Mouse (Mus musculus) yolk sac, embryonic 10.5 days (tissue): Measurements from ENCODE around the gene Olfr370.
"Not testable (repeated sequence)": the region's sequence is repeated elsewhere in the genome, so short reads cannot be mapped to it uniquely, and the experiment has no call there.

ENCODE experiments used
- DNase-seq: peaks from one replicate; pipeline ENCODE4 v3.0.0-alpha.2; 2017; ENCODE audit warnings: low spot score

Gene Olfr370

GRCm38 (mm10) chr8:83535736-83536135 lies at the start of gene Olfr370:
Olfr370 (plus strand) TSS chr8:83535780.
- no peak for DNase-seq

DNA sequence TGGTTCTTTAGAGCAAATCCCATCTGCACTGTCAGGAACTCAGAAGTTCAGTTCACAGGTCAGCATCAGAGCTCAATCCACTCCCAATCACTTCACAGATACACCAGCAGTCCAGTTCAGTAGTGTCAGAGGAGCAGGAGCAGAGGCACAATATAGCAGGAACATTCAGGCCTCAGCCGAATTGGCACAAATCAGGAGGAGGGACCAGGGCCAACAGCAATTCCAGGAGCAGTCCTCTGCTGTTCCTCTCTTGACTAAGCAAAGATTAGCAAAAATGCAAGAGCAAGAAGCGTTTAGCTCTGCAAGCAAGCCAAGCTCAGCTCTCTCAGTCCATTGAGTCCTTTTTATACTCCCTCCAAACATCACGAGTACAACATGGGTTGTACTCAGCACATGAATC lies 23.9 kb upstream of the Olfr370 start:
- no peak for DNase-seq

DNA sequence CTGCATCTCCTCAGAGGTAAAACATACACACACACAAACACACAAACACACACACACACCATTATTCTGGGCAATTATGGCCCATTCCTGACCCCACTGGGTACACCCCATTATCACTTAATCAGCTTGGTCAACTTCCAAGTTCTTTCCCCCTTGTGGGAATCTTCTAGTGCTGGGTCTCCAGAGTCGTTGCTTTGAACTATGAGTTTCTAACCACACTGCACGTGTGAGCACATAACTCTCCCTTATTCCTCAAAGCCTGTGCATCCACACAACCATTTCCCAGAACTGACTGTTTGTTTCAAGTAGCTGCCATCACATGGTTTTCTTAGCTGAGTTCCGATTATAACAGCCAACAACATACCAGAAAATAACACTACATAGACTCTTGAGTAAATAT lies 15.1 kb upstream of the Olfr370 start:
- DNase-seq = no peak

- not testable (repeated sequence) for DNase-seq
Observed at GRCm38 (mm10) chr8:83520907-83521306, 14.7 kb upstream of the Olfr370 start.

GRCm38 (mm10) chr8:83521310-83521709 lies 14.3 kb upstream of the Olfr370 start:
- DNase-seq = no peak

- DNase-seq = no peak
Observed at GRCm38 (mm10) chr8:83534802-83535201, 778 bp upstream of the Olfr370 start.

DNA sequence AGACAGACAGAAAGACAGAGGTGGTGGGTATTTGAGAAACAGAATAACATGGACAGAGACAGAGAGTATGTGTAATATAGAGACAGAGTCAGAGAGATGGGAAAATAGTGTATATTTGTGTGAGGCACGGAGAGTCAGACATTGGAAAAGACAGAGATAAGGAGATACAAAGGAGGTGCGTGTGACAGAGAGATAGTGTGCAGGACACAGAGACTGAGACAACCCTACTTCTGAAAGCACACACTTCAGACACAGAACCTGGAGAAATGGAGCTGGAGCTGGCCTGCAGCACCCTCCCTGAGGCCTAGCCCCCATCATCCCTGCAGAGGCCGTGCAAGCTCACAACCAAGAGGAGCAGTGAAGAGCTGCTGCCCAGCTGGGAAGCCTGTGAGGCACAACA lies 27.1 kb downstream of the Olfr370 start:
- no peak for DNase-seq

DNA sequence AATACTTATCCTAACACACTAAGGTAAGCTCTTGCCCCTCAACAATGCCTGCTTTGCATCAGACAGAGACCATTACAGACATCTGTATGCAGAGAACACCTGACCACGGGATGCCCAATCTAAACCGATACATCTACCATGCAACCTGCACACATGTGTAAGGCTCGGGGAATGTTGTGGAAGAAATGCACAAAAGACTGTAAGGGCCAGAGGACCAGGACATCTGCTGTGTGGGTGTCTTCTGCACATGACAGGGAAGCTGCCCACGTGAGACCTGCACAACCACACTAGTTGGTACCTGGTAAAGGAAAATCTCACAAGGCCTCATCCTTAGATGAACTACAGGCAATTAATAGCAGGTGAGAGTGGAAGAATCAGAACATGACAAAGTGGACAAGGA lies 27.7 kb downstream of the Olfr370 start:
- DNase-seq = no peak

- DNase-seq = peak; percentile 1
Observed at GRCm38 (mm10) chr8:83565731-83566375, 30.3 kb downstream of the Olfr370 start.

GRCm38 (mm10) chr8:83566469-83567395 lies 31.2 kb downstream of the Olfr370 start, which contains the start of gene Ndufb7:
Ndufb7 (plus strand) TSS chr8:83566671.
- DNase-seq = peak; percentile 92

- peak; percentile 1 for DNase-seq
Observed at GRCm38 (mm10) chr8:83567668-83568067, 32.1 kb downstream of the Olfr370 start.

DNA sequence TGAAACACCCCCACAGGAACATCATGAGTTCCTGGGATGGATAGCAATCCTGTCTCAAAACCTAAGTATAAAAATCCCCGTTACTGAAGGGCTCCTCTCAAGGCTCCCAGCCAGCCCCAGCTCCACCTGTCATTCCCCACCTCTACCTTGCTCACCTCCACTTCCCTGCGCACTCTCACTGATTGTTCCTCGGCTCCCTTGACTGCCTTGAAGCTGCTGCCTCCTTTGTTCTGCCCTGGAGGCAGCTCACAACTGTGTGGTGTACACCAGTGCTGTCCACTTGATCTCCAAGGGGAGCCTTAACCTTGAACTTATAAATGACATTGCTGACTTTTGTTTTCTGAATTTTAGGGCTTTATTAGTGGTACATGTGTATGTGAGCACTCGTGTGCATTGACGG lies 32.5 kb downstream of the Olfr370 start:
- no peak for DNase-seq

DNA sequence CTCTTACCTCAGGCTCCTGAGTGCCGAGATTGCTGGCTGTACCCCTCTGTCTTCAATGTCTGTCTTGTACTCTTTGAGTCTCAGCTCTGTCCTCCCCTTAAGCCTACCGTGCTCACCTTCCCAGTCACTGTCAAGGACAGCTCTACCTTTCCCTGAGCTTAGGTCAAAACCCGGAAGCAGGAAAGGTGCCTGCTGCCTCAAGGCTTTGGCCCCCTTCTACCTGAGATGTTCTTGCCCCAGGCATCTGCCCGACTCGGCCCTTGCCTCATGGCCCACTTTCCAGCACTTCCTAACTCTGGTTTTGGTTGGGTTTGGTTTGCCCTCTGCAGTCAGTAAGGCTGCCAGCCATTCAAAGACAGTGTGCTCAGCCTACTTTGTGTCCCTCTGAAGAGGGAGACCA lies 33.2 kb downstream of the Olfr370 start:
- no peak for DNase-seq

GRCm38 (mm10) chr8:83569165-83569564 lies 33.6 kb downstream of the Olfr370 start:
- DNase-seq = peak; percentile 1

DNA sequence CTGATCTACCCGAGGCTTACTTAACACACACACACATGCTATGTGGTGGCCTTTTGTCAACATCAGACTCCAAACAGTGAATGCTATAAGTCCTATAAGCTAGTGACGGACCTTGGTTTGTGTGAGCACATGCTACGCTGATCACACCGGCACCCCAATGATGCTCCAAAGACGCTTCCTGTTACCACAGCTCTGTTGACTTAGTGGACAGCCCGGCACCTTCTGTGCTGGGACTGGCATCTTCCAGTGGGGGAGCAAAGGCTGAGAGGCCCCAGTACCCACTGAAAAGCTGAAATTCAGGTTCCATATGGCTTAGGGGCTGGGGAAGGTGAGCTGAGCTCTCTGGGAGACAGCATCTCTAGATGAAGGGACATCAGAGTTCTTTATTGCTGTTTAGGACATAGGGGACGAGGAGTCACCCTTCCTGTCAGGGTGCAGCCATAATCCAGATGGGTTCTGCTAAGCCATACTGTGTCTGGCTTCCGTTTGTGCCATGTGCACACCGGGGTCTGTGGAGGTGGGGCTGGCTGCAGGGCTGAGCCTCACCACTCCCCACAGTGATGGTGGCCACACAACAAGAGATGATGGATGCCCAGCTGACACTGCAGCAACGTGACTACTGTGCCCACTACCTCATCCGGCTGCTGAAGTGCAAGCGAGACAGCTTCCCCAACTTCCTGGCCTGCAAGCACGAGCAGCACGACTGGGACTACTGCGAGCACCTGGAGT lies 34.9 kb downstream of the Olfr370 start:
- peak; percentile 1 for DNase-seq

DNA sequence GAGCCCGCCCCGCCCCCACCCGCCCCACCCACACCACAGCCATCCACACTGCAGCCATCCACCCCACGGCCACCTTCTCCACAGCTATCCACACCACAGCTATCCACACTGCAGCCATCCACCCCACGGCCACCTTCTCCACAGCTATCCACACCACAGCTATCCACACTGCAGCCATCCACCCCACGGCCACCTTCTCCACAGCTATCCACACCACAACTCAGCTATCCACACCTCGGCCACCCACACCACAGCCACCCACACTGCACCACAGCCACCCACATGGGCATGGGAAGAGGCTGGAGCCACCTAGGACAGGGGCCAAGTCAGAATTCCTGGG lies 35.4 kb downstream of the Olfr370 start:
- not testable (repeated sequence) for DNase-seq

DNA sequence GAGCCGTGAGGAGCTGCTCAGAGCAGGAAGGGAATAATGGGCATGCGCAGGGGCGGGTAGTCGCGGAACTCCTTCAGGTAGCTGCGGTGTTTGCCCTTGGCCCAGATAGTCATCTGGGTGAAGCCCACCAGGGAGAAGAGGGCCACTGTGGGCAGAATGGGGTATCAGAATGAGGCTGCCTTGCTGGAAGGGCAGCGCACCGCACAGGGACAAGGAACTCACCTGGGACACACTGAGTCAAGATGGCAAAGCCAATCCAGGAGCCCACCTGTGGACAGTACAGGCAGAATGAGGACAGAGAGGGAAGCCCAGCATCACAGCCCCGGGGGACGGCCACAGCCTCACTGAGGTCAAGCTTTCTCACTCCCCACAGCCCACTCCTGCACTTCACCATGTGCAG lies 36.2 kb downstream of the Olfr370 start:
- peak; percentile 1 for DNase-seq

DNA sequence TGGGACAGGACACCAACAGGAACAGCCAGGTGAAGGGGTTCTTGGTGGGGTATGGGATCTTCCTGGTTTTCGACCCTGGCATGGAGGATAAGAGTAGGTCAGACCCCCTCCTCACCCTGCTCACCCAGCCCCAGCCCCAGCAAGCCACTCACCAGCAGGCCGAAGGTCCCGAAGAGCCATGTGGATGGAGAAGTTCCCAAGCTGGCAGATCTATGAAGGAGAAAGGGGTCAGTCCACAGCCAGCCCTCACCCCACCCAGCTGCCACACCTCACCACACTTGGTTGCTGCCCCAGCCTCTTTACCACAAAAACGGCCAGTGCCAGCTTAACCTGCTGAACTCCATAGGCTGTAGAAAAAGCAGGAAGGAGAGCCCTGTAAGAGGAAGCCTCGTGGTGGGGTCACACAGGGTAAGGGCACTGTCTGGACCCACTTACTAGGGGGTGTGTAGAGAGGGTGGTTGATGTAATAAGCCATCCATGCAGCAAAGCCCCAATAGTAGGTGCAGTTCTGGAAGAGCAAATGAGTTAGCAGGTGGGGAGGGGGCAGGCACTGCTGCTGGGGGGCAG lies 36.7 kb downstream of the Olfr370 start:
- DNase-seq = no peak

DNA sequence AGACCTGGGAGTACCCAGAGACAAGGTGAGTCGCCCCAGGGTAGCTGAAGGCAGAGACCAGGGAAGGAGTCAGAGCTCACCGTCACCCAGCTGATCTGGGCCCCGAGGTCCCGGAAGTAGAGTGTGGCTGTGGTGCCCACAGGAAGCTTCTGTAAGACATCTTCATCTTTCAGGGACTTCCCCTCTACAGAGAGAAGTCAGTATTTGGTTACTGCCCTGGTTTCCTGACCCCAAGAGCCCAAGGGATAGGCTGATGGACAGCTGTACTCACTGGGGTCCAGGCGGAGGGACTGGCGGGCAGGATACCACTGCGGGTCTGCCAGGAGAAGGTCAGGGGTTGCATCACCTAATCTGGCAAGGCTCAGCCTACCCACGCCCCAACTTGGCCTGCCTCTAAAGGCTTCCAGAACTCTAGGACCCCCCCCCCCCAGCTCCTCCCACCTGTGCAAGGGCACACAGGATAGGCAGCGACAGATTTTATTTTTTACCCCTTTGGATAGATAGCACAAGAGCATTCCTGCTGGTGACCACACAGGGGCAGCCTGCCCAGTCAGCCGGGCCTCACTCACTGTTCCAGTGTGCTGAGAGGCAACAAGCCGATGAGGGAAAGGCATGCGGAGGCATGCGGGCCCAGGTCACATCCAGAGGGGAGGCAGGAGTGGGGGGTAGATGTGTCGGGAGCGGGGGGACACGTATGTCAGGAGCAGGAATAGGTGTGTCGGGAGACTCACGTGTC lies 37.7 kb downstream of the Olfr370 start:
- DNase-seq = peak; percentile 2

DNA sequence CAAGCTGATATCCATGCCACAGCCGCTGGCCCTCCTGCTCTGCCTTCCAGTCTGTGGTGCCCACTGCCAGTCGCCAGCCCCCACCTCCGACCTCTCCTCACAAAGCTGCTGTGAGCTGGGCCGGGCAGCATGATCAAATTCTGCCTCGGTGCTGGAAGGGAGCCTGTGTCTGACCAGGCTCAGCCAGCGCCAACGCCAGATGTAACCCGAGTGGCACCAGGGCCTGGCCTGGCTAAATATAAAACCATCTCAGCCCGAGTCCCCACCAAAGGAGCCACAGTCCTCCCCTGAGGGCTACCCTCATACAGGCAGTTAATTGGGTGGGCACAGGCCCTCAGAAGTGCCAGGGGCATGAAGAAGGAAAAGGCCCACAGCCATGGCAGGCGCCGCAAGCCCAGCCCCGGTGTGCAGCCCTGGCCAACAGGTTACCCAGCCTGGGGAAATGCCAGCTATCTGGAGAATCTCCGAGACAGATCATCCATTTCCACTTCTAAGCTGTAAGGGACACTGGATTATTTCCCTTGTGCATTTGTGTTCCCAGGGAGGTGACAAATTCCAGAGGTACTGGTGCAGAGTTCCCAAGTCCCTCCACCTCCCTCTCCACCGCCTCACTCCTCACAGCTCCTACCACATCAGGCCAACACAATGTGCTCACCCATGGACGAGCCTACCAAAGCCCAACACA lies 39.2 kb downstream of the Olfr370 start:
- DNase-seq = no peak
